Mouse (Mus musculus) frontal cortex, postnatal 25 days (tissue): Measurements from ENCODE around the gene Krt24.

Experiments
- DNase-seq, 2 experiments: peaks; one replicate each; pipeline ENCODE4 v3.0.0; 2022; ENCODE audit warnings: low spot score in 2 of 2

Gene Krt24

GRCm38 (mm10) chr11:99284833-99285312 is at the start of gene Krt24:
Gene Krt24 (minus strand): TSS chr11:99285262.
- DNase-seq: no peak

GRCm38 (mm10) chr11:99333426-99333825 is 48.4 kb upstream of the Krt24 start:
- DNase-seq: peak; percentile 7 to 22

GRCm38 (mm10) chr11:99329655-99330054 is 44.6 kb upstream of the Krt24 start:
- DNase-seq: no peak

- no peak for DNase-seq
These were observed 37.8 kb upstream of the Krt24 start, which contains the start of gene Krt25 for GRCm38 (mm10) chr11:99322851-99323250. Gene Krt25 (minus strand): TSS chr11:99322951.

GRCm38 (mm10) chr11:99321094-99321493 is 36.0 kb upstream of the Krt24 start:
- no peak for DNase-seq

- DNase-seq: no peak
These were observed 34.1 kb upstream of the Krt24 start for GRCm38 (mm10) chr11:99319127-99319526.

GRCm38 (mm10) chr11:99316543-99316942 is 31.5 kb upstream of the Krt24 start:
- no peak for DNase-seq

- DNase-seq: no peak
These were observed 29.5 kb upstream of the Krt24 start for GRCm38 (mm10) chr11:99314594-99314993.

GRCm38 (mm10) chr11:99310882-99311281 is 25.8 kb upstream of the Krt24 start:
- no peak for DNase-seq

- peak; percentile 37 to 49 for DNase-seq
These were observed 22.5 kb upstream of the Krt24 start for GRCm38 (mm10) chr11:99307579-99307978.

GRCm38 (mm10) chr11:99295039-99295438 is 10.0 kb upstream of the Krt24 start:
- DNase-seq: no peak

- peak; percentile 8 to 14 for DNase-seq
These were observed 7.8 kb upstream of the Krt24 start for GRCm38 (mm10) chr11:99292846-99293245.

- DNase-seq: no peak
These were observed 1.1 kb downstream of the Krt24 start for GRCm38 (mm10) chr11:99284011-99284410.

- no peak for DNase-seq
These were observed 1.7 kb downstream of the Krt24 start for GRCm38 (mm10) chr11:99283334-99283733.

GRCm38 (mm10) chr11:99281116-99281515 is 3.9 kb downstream of the Krt24 start:
- no peak for DNase-seq

- DNase-seq: no peak
These were observed 5.1 kb downstream of the Krt24 start for GRCm38 (mm10) chr11:99279986-99280385.

- no peak for DNase-seq
These were observed 8.3 kb downstream of the Krt24 start for GRCm38 (mm10) chr11:99276786-99277185.

GRCm38 (mm10) chr11:99275624-99276023 is 9.4 kb downstream of the Krt24 start:
- no peak for DNase-seq

GRCm38 (mm10) chr11:99272721-99273120 is 12.3 kb downstream of the Krt24 start:
- DNase-seq: no peak

- DNase-seq: no peak
These were observed 15.9 kb downstream of the Krt24 start for GRCm38 (mm10) chr11:99269192-99269591.

- no peak for DNase-seq
These were observed 19.3 kb downstream of the Krt24 start for GRCm38 (mm10) chr11:99265796-99266195.

GRCm38 (mm10) chr11:99265220-99265619 is 19.8 kb downstream of the Krt24 start:
- DNase-seq: peak in 1 of 2 experiments; percentile 32

GRCm38 (mm10) chr11:99256213-99256612 is 28.8 kb downstream of the Krt24 start:
- DNase-seq: no peak

- no peak for DNase-seq
These were observed 29.7 kb downstream of the Krt24 start for GRCm38 (mm10) chr11:99255316-99255715.
